Mouse (Mus musculus) cerebellum, postnatal 25 days (tissue): Measurements from ENCODE around the gene Nploc4.

Experiments used
- DNase-seq, 2 experiments: peaks; one replicate each; pipeline ENCODE4 v3.0.0; 2021; ENCODE audit warnings: mixed read lengths in 2 of 2

Nploc4 gene

GRCm38 (mm10) chr11:120437152-120437856 is at the start of gene Nploc4:
Gene Nploc4 (minus strand): TSS chr11:120437708.
- peak; percentile 92 to 93 for DNase-seq

GRCm38 (mm10) chr11:120485251-120485650 is 47.7 kb upstream of the Nploc4 start:
- no peak for DNase-seq

- DNase-seq = peak; percentile 93 to 94
Observed at GRCm38 (mm10) chr11:120484265-120484981, 46.9 kb upstream of the Nploc4 start, which contains the start of gene Mrpl12. Gene Mrpl12 (plus strand): TSS chr11:120484613.

GRCm38 (mm10) chr11:120483448-120483934 is 46.0 kb upstream of the Nploc4 start:
- no peak for DNase-seq

GRCm38 (mm10) chr11:120472052-120472451 is 34.5 kb upstream of the Nploc4 start:
- no peak for DNase-seq

- DNase-seq = no peak
Observed at GRCm38 (mm10) chr11:120467736-120468092, 30.2 kb upstream of the Nploc4 start.

- DNase-seq = peak; percentile 92 to 96
Observed at GRCm38 (mm10) chr11:120467051-120467735, 29.7 kb upstream of the Nploc4 start, which contains the start of gene Arl16. Gene Arl16 (minus strand): TSS chr11:120467607.

GRCm38 (mm10) chr11:120465521-120465920 is 28.0 kb upstream of the Nploc4 start:
- DNase-seq = no peak

- DNase-seq = no peak
Observed at GRCm38 (mm10) chr11:120464365-120464764, 26.9 kb upstream of the Nploc4 start.

- no peak for DNase-seq
Observed at GRCm38 (mm10) chr11:120463536-120463935, 26.0 kb upstream of the Nploc4 start.

- DNase-seq = no peak
Observed at GRCm38 (mm10) chr11:120458847-120459597, 21.5 kb upstream of the Nploc4 start.

- peak; percentile 83 to 84 for DNase-seq
Observed at GRCm38 (mm10) chr11:120457772-120458751, 20.6 kb upstream of the Nploc4 start, which contains the start of the genes Oxld1 and Ccdc137. Gene Oxld1 (minus strand): TSS chr11:120458068. Gene Ccdc137 (plus strand): TSS chr11:120458115.

- no peak for DNase-seq
Observed at GRCm38 (mm10) chr11:120457370-120457769, 19.9 kb upstream of the Nploc4 start.

- no peak for DNase-seq
Observed at GRCm38 (mm10) chr11:120455413-120455812, 17.9 kb upstream of the Nploc4 start.

- no peak for DNase-seq
Observed at GRCm38 (mm10) chr11:120454965-120455364, 17.5 kb upstream of the Nploc4 start.

GRCm38 (mm10) chr11:120453306-120453705 is 15.8 kb upstream of the Nploc4 start, which contains the start of gene Pde6g:
Gene Pde6g (minus strand): TSS chr11:120453500.
- no peak for DNase-seq

GRCm38 (mm10) chr11:120452246-120452645 is 14.7 kb upstream of the Nploc4 start:
- DNase-seq = no peak

- no peak for DNase-seq
Observed at GRCm38 (mm10) chr11:120447179-120447578, 9.7 kb upstream of the Nploc4 start.

- no peak for DNase-seq
Observed at GRCm38 (mm10) chr11:120445475-120445874, 8.0 kb upstream of the Nploc4 start.

GRCm38 (mm10) chr11:120444106-120444505 is 6.6 kb upstream of the Nploc4 start:
- DNase-seq = no peak

GRCm38 (mm10) chr11:120442765-120443280 is 5.3 kb upstream of the Nploc4 start:
- DNase-seq = no peak
